Mouse (Mus musculus) cerebellum, adult 9-11 months (tissue): ENCODE data around the gene Ipo8.

Source experiments
- DNase-seq: peaks from one replicate; pipeline ENCODE4 v3.0.0; 2022

Ipo8 gene

GRCm38 (mm10) chr6:148830748-148831727, at the start of gene Ipo8:
TSS of gene Ipo8 (minus strand) at chr6:148831467.
- peak; percentile 96 for DNase-seq

GRCm38 (mm10) chr6:148873911-148874310, 42.6 kb upstream of the Ipo8 start:
- DNase-seq = no peak

- no peak for DNase-seq
These were observed 14.4 kb upstream of the Ipo8 start for GRCm38 (mm10) chr6:148845629-148846028.

- DNase-seq = no peak
These were observed 10.5 kb upstream of the Ipo8 start for GRCm38 (mm10) chr6:148841760-148842159.

- no peak for DNase-seq
These were observed 7.2 kb upstream of the Ipo8 start for GRCm38 (mm10) chr6:148838460-148838859.

GRCm38 (mm10) chr6:148831728-148832121, 458 bp upstream of the Ipo8 start:
- DNase-seq = no peak

GRCm38 (mm10) chr6:148830355-148830747, 916 bp downstream of the Ipo8 start:
- no peak for DNase-seq

- DNase-seq = no peak
These were observed 5.1 kb downstream of the Ipo8 start for GRCm38 (mm10) chr6:148826119-148826518.

GRCm38 (mm10) chr6:148818624-148819343, 12.5 kb downstream of the Ipo8 start:
- no peak for DNase-seq

- no peak for DNase-seq
These were observed 14.5 kb downstream of the Ipo8 start for GRCm38 (mm10) chr6:148816751-148817150.

GRCm38 (mm10) chr6:148811117-148811516, 20.1 kb downstream of the Ipo8 start:
- no peak for DNase-seq

GRCm38 (mm10) chr6:148799773-148800172, 31.5 kb downstream of the Ipo8 start:
- DNase-seq = no peak

GRCm38 (mm10) chr6:148795145-148795544, 36.1 kb downstream of the Ipo8 start:
- no peak for DNase-seq

- no peak for DNase-seq
These were observed 42.1 kb downstream of the Ipo8 start for GRCm38 (mm10) chr6:148789010-148789673.

- DNase-seq = no peak
These were observed 45.1 kb downstream of the Ipo8 start for GRCm38 (mm10) chr6:148786186-148786585.

- no peak for DNase-seq
These were observed 46.8 kb downstream of the Ipo8 start for GRCm38 (mm10) chr6:148784418-148784817.

- no peak for DNase-seq
These were observed 55.0 kb downstream of the Ipo8 start for GRCm38 (mm10) chr6:148776236-148776635.

GRCm38 (mm10) chr6:148771423-148771822, 59.8 kb downstream of the Ipo8 start:
- DNase-seq = no peak

GRCm38 (mm10) chr6:148768419-148768818, 62.8 kb downstream of the Ipo8 start:
- no peak for DNase-seq

GRCm38 (mm10) chr6:148767228-148767627, 64.0 kb downstream of the Ipo8 start:
- no peak for DNase-seq

GRCm38 (mm10) chr6:148761967-148762712, 69.1 kb downstream of the Ipo8 start:
- no peak for DNase-seq

- no peak for DNase-seq
These were observed 69.8 kb downstream of the Ipo8 start for GRCm38 (mm10) chr6:148761475-148761874.

GRCm38 (mm10) chr6:148756535-148756934, 74.7 kb downstream of the Ipo8 start:
- no peak for DNase-seq
